Mouse (Mus musculus): ENCODE measurements around the gene Bicc1.

DNA sequence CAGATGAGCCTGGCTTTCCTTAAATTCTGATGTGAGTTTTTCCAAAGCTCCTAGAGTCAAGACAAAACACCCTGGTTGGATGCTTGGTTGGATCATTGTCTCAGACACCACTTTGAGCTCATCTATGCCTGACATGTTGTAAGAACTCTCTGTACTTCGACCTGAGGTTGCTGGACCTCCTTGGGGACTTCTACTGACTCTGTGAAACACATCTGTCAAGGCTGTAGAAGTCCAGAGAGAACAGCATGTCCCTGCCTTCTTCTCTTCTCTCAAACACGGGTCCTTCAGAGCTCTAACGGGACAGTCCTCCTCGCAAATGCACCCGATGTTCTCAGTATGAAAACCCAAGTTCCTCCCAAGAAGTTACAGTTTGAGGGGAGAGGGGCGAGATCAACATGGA lies 76.5 kb downstream of the Bicc1 start:
- TF ChIP-seq EP300 (IDR thresholded peaks at IDR 0.05; ENCODE audit: low read depth) (no peak), CTCF (IDR thresholded peaks at IDR 0.05; ENCODE audit: low read depth) (no peak)
